Comparison of ENCODE assay signal across 8 mouse cellular contexts in genomic region chr19:53824872-53825680, GRCm38 (mm10).
A peak's percentile ranks its signal among the peaks of the same experiment; 100 is the strongest.
DNase-seq lines count a peak whose midpoint lies in the region; ATAC-seq and TF ChIP-seq lines count a peak whose summit lies in the region.

No protein-coding gene starts in this region.

- WGBS in cerebellum, adult 2 months = 56% methylated on average over 21 of the region's 21 CpGs
- WGBS in forebrain, embryonic 16.5 days = 64% methylated on average over 21 of the region's 21 CpGs
- WGBS in limb, embryonic 13.5 days = 62% methylated on average over 21 of the region's 21 CpGs
- 69% methylated on average over 21 of the region's 21 CpGs for WGBS in midbrain, postnatal 0 days

- H3K27ac ChIP-seq in left cerebral cortex, adult 2 months = peak overlapping the region; percentile 66; the same call in 1 of the 2 replicates
- H3K27ac ChIP-seq in cerebellum, adult 2 months (ENCODE audit: insufficient read depth, low read length) = peak overlapping the region; percentile 81; the same call in 1 of the 2 replicates
- H3K27ac ChIP-seq in forebrain, embryonic 16.5 days (ENCODE audit: low read length) = no peak overlapping the region
- H3K27ac ChIP-seq in limb, embryonic 13.5 days = no peak overlapping the region
- 0 out of 2 replicates have a peak overlapping the region, but pooled peaks have one; percentile 18 for H3K27ac ChIP-seq in midbrain, postnatal 0 days (ENCODE audit: low read depth, low read length)

- peak; percentile 4; the same call in 1 of the 2 replicates for TF ChIP-seq CTCF in left cerebral cortex, adult 2 months (IDR thresholded peaks at IDR 0.05)
- no peak for TF ChIP-seq CTCF in cerebellum, adult 2 months (IDR thresholded peaks at IDR 0.05; ENCODE audit: borderline replicate concordance, insufficient read depth, low read depth, low read length)
- TF ChIP-seq CTCF in midbrain, postnatal 0 days (IDR thresholded peaks at IDR 0.05) = 0 out of 2 replicates have a peak, but pooled peaks have one; percentile 17

- peak overlapping the region; percentile 20; the same call in 1 of the 2 replicates for H3K9ac ChIP-seq in forebrain, embryonic 16.5 days (replicated peaks; ENCODE audit: low read depth, low read length)
- H3K9ac ChIP-seq in limb, embryonic 13.5 days = peak overlapping the region; percentile 39
- H3K9ac ChIP-seq in midbrain, postnatal 0 days (replicated peaks; ENCODE audit: low read length, poor library complexity, severe bottlenecking) = peak overlapping the region; percentile 29; the same call in 1 of the 2 replicates

- no peaks in the 10 kb centered on the region for H3K27me3 ChIP-seq in cerebellum, adult 2 months (ENCODE audit: control insufficient read depth, insufficient read depth, low read length)
- no peaks in the 10 kb centered on the region for H3K27me3 ChIP-seq in forebrain, embryonic 16.5 days (replicated peaks; ENCODE audit: control insufficient read depth, insufficient read depth, low read length)
- no peaks in the 10 kb centered on the region for H3K27me3 ChIP-seq in limb, embryonic 13.5 days
- no peaks in the 10 kb centered on the region for H3K27me3 ChIP-seq in midbrain, postnatal 0 days (ENCODE audit: insufficient read depth, low read length)

- DNase-seq in left cerebral cortex, adult 2 months (ENCODE audit: extremely low spot score in 1 of 2, low spot score in 2 of 2) = no peak
- no peak for DNase-seq in left cerebral cortex, adult 8-10 months (ENCODE audit: low spot score in 2 of 2)
- peak; percentile 66 to 77 for DNase-seq in cerebellum, adult 2 months
- no peak for DNase-seq in midbrain, postnatal 0 days (ENCODE audit: low spot score)
- DNase-seq in ovary, postnatal 10 days (ENCODE audit: low spot score) = no peak
- DNase-seq in left cerebral cortex, postnatal 4 days = no peak

- H3K4me2 ChIP-seq in forebrain, embryonic 16.5 days (ENCODE audit: low read length) = peak overlapping the region; percentile 43
- peak overlapping the region; percentile 55 for H3K4me2 ChIP-seq in limb, embryonic 13.5 days (replicated peaks)
- peak overlapping the region; percentile 26 for H3K4me2 ChIP-seq in midbrain, postnatal 0 days (ENCODE audit: low read depth, low read length, poor library complexity, severe bottlenecking)

- no peaks in the 10 kb centered on the region for H3K36me3 ChIP-seq in forebrain, embryonic 16.5 days (ENCODE audit: control insufficient read depth, insufficient read depth)
- no peaks in the 10 kb centered on the region for H3K36me3 ChIP-seq in limb, embryonic 13.5 days
- H3K36me3 ChIP-seq in midbrain, postnatal 0 days (ENCODE audit: insufficient read depth, low read length) = no peaks in the 10 kb centered on the region

- intact Hi-C loops in left cerebral cortex, adult 2 months (cut with DNase I) = loop anchor here (5.0 kb wide), 1 partner anchor 58 kb away; no protein-coding TSS in a partner anchor
- intact Hi-C loops in left cerebral cortex, postnatal 4 days (cut with DNase I) = no loop called here

- peak; percentile 85 for ATAC-seq in forebrain, embryonic 16.5 days
- ATAC-seq in limb, embryonic 13.5 days (ENCODE audit: low FRiP score, low read depth) = peak; percentile 44; the same call in 1 of the 2 replicates
- ATAC-seq in midbrain, postnatal 0 days (ENCODE audit: low FRiP score) = peak; percentile 80

- peak overlapping the region; percentile 26 for H3K4me3 ChIP-seq in left cerebral cortex, adult 2 months
- peak overlapping the region; percentile 100 for H3K4me3 ChIP-seq in cerebellum, adult 2 months (replicated peaks; ENCODE audit: insufficient read depth, low read depth, low read length)
- peak overlapping the region; percentile 37 for H3K4me3 ChIP-seq in forebrain, embryonic 16.5 days (replicated peaks; ENCODE audit: low read length)
- peak overlapping the region; percentile 35 for H3K4me3 ChIP-seq in limb, embryonic 13.5 days
- peak overlapping the region; percentile 25; the same call in 1 of the 2 replicates for H3K4me3 ChIP-seq in midbrain, postnatal 0 days (ENCODE audit: low read depth, low read length)

- TF ChIP-seq POLR2A in cerebellum, adult 2 months (IDR thresholded peaks at IDR 0.05; ENCODE audit: borderline replicate concordance, insufficient read depth, low read length) = peak; percentile 38; the same call in 1 of the 2 replicates

- no peaks in the 10 kb centered on the region for H3K9me3 ChIP-seq in forebrain, embryonic 16.5 days (ENCODE audit: control insufficient read depth, low read length)
- no peaks in the 10 kb centered on the region for H3K9me3 ChIP-seq in limb, embryonic 13.5 days
- H3K9me3 ChIP-seq in midbrain, postnatal 0 days (ENCODE audit: low read length) = no peaks in the 10 kb centered on the region

- no peaks in the 10 kb centered on the region for H3K4me1 ChIP-seq in cerebellum, adult 2 months (ENCODE audit: control insufficient read depth, insufficient read depth, low read length)
- 0 out of 2 replicates have a peak, but pooled peaks cover 2% of the 10 kb centered on the region for H3K4me1 ChIP-seq in forebrain, embryonic 16.5 days (replicated peaks; ENCODE audit: control insufficient read depth, insufficient read depth, low read length)
- H3K4me1 ChIP-seq in limb, embryonic 13.5 days = peaks cover 24% of the 10 kb centered on the region
- no peaks in the 10 kb centered on the region for H3K4me1 ChIP-seq in midbrain, postnatal 0 days (ENCODE audit: insufficient read depth, low read length)

Comparison
In these comparisons a context has a peak if more than half of its experiments do, and no peak if none do; other contexts are left out.
1. DNase-seq: peak in cerebellum, adult 2 months (2 of 2); none in left cerebral cortex, adult 2 months (0 of 2), left cerebral cortex, adult 8-10 months (0 of 2), midbrain, postnatal 0 days (single experiment), ovary, postnatal 10 days (single experiment) and left cerebral cortex, postnatal 4 days (single experiment).
2. H3K27ac ChIP-seq: peak in left cerebral cortex, adult 2 months (single experiment), cerebellum, adult 2 months (single experiment) and midbrain, postnatal 0 days (single experiment); none in forebrain, embryonic 16.5 days (single experiment) and limb, embryonic 13.5 days (single experiment).
3. H3K4me3 ChIP-seq: peak in every context shown above with its lines; median percentile 100 in cerebellum, adult 2 months; 37 in forebrain, embryonic 16.5 days; 35 in limb, embryonic 13.5 days; 26 in left cerebral cortex, adult 2 months; 25 in midbrain, postnatal 0 days.
4. Peak in every context shown above with its lines, with median percentiles within 50 percentile points of each other: ATAC-seq, H3K4me2 ChIP-seq and H3K9ac ChIP-seq.